Mouse (Mus musculus) liver, adult 2 months (tissue): ENCODE results near the gene Kcnj15.

Source experiments
- CTCF ChIP-seq: fragments of 200-500 bp; IDR thresholded peaks from 2 replicates; pipeline ENCODE4 v1.5.1; 2011; ENCODE audit warnings: low read depth, low read length, control low read depth
- POLR2A ChIP-seq: fragments of 200-500 bp; IDR thresholded peaks from 2 replicates; pipeline ENCODE4 v1.6.1; 2011; ENCODE audit warnings: low read length, control low read depth; ENCODE audit not compliant: insufficient read depth; ENCODE audit errors: extremely low read depth

GRCm38 (mm10) chr16:95221051-95221450, 36.3 kb upstream of the Kcnj15 start:
- TF ChIP-seq POLR2A, result no peak
- TF ChIP-seq CTCF, result no peak
